Mouse (Mus musculus) ES-E14 (cell line): ENCODE measurements around the gene Scn4a.

ENCODE experiments used
- CHD2 ChIP-seq: IDR thresholded peaks from 2 replicates; pipeline ENCODE4 v1.6.1; 2014; ENCODE audit warnings: mild to moderate bottlenecking, low read depth, low read length, inconsistent platforms
- HCFC1 ChIP-seq: IDR thresholded peaks from 2 replicates; pipeline ENCODE4 v1.6.1; 2012; ENCODE audit warnings: low read length, inconsistent platforms, borderline replicate concordance; ENCODE audit not compliant: insufficient read depth
- MAFK ChIP-seq: IDR thresholded peaks from 2 replicates; pipeline ENCODE4 v1.6.1; 2014; ENCODE audit warnings: mild to moderate bottlenecking, low read depth, low read length, inconsistent platforms; ENCODE audit not compliant: insufficient read depth
- ZC3H11A ChIP-seq: IDR thresholded peaks from 2 replicates; pipeline ENCODE4 v1.6.1; 2012; ENCODE audit warnings: low read depth, mild to moderate bottlenecking, inconsistent platforms, low read length, borderline replicate concordance

- TF ChIP-seq ZC3H11A = no peak
- TF ChIP-seq MAFK = no peak
- TF ChIP-seq HCFC1 = no peak
- TF ChIP-seq CHD2 = no peak
Measured at GRCm38 (mm10) chr11:106317801-106318200, 35.3 kb downstream of the Scn4a start.
